Mouse (Mus musculus) small intestine, adult 2 months (tissue): Measurements from ENCODE around the gene Rcc1.

Experiments used
- CTCF ChIP-seq: fragments of 200-500 bp; IDR thresholded peaks from 2 replicates; pipeline ENCODE4 v1.5.1; 2012; ENCODE audit warnings: low read depth, mild to moderate bottlenecking, control low read depth, inconsistent platforms, low read length, moderate library complexity, mixed read lengths; ENCODE audit not compliant: insufficient replicate concordance, insufficient read length; ENCODE audit errors: extremely low read depth
- POLR2A ChIP-seq: fragments of 200-500 bp; IDR thresholded peaks from 2 replicates; pipeline ENCODE4 v1.6.1; 2012; ENCODE audit warnings: low read depth, mild to moderate bottlenecking, control low read depth, inconsistent platforms, low read length, moderate library complexity

DNA sequence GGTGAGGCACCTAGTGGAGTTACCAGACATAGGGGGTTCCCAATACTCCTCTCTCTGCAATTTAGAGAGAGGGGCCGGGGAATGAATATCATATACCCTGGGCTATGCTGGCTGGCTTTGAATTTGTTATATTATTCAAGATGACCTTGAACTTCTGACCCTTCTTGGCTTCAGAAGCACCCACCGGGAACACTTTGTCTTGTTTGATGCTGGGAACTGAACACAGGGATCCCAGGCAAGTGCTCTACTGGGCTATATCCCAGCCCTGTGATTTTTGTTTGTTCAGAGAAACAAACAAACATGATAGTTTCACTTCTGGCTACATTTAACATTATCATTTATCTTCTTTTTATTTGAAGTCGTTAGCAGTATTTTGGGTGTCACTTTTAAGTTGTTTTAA lies 2.0 kb upstream of the Rcc1 start:
- TF ChIP-seq CTCF (no peak), POLR2A (no peak)
